Mouse (Mus musculus) spleen, adult 2 months (tissue): ENCODE measurements around the gene Samd3.

ENCODE experiments used
- CTCF ChIP-seq: fragments of 200-500 bp; IDR thresholded peaks from 2 replicates; pipeline ENCODE4 v1.5.1; 2011; ENCODE audit warnings: mild to moderate bottlenecking, inconsistent platforms; ENCODE audit not compliant: insufficient read depth, insufficient read length, insufficient replicate concordance; ENCODE audit errors: extremely low read depth
- POLR2A ChIP-seq: fragments of 200-500 bp; IDR thresholded peaks from 2 replicates; pipeline ENCODE4 v1.6.1; 2011; ENCODE audit warnings: low read depth, low read length, inconsistent platforms

DNA sequence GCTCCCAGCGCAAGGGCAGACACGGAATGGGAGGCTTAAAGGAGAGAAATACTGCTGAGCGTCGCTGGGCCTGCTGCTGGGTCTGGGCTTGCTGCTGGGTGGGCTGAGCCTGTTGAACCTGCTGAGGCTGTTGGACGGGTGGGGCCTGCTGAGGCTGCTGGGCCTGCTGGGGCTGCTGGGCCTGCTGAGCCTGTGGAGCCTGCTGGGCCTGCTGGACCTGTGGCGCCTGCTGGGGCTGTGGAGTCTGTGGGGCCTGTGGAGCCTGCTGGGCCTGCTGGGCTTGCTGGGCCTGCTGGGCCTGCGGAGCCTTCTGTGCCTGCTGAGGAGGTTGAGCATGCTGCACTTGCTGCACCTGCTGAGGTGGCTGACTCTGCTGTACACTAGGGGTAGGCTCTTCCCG, 50.5 kb downstream of the Samd3 start:
- TF ChIP-seq CTCF = no peak
- no peak for TF ChIP-seq POLR2A
